In the genomic region with DNA sequence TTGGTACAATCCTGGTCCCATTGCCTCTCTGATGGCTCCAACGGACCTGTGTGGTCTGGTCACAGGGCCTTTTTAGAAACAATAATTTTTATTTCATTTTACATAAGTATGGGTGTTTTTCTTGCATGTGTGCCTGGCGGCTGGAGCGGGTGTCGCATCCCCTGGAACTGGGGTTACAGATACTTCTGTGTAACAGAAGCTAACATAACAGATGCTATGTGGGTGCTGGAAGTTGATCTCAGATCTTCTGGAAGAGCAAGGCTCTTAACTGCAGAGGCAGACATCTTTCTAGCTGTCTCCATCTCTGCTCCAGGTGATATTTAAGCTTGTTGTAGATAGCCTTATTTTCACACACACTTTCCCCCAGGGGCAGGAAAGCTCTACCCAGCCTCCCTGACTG, we compare ENCODE assay signal across 21 mouse cellular contexts. TPM values are rescaled to one million over a fixed set of nuclear protein-coding genes. Genes with fewer than 3 reads are reported as not detected.
DNase-seq lines count a peak whose midpoint lies in the region; ATAC-seq lines count a peak whose summit lies in the region.
"Had no signal": no experiment of that assay in that cellular context is flagged by ENCODE, and none has a peak within 500 bp of the region (broad histone marks: within the 10 kb centered on the region; RNA-seq: fewer than 3 reads in every experiment).

No protein-coding gene starts in this region.

- H3K27me3 ChIP-seq in hindbrain, embryonic 12.5 days: no peaks in the 10 kb centered on the region
- H3K27me3 ChIP-seq in hindbrain, embryonic 16.5 days (replicated peaks; ENCODE audit: control insufficient read depth, insufficient read depth, low read length): no peaks in the 10 kb centered on the region
- no peaks in the 10 kb centered on the region for H3K27me3 ChIP-seq in neural tube, embryonic 13.5 days
- no peaks in the 10 kb centered on the region for H3K27me3 ChIP-seq in midbrain, embryonic 15.5 days (replicated peaks)
- H3K27me3 ChIP-seq: forebrain, embryonic 15.5 days; heart, embryonic 15.5 days; intestine, embryonic 15.5 days; liver, embryonic 15.5 days; lung, embryonic 15.5 days had no signal

- no peaks in the 10 kb centered on the region for H3K36me3 ChIP-seq in hindbrain, embryonic 12.5 days
- H3K36me3 ChIP-seq in hindbrain, embryonic 16.5 days (ENCODE audit: control insufficient read depth, insufficient read depth, low read length): no peaks in the 10 kb centered on the region
- no peaks in the 10 kb centered on the region for H3K36me3 ChIP-seq in neural tube, embryonic 13.5 days
- H3K36me3 ChIP-seq in midbrain, embryonic 15.5 days (replicated peaks): no peaks in the 10 kb centered on the region
- H3K36me3 ChIP-seq: forebrain, embryonic 15.5 days; heart, embryonic 15.5 days; intestine, embryonic 15.5 days; limb, embryonic 10.5 days; liver, embryonic 15.5 days; lung, embryonic 15.5 days had no signal

- no peaks in the 10 kb centered on the region for H3K9me3 ChIP-seq in hindbrain, embryonic 12.5 days (replicated peaks)
- H3K9me3 ChIP-seq in hindbrain, embryonic 16.5 days (ENCODE audit: control insufficient read depth, low read length): no peaks in the 10 kb centered on the region
- H3K9me3 ChIP-seq in neural tube, embryonic 13.5 days: no peaks in the 10 kb centered on the region
- no peaks in the 10 kb centered on the region for H3K9me3 ChIP-seq in midbrain, embryonic 15.5 days
- H3K9me3 ChIP-seq: forebrain, embryonic 15.5 days; heart, embryonic 15.5 days; intestine, embryonic 15.5 days; limb, embryonic 10.5 days; liver, embryonic 15.5 days; lung, embryonic 15.5 days had no signal

- no peak overlapping the region for H3K4me2 ChIP-seq in hindbrain, embryonic 12.5 days (replicated peaks)
- H3K4me2 ChIP-seq in hindbrain, embryonic 16.5 days (ENCODE audit: low read length): no peak overlapping the region
- no peak overlapping the region for H3K4me2 ChIP-seq in neural tube, embryonic 13.5 days
- H3K4me2 ChIP-seq in midbrain, embryonic 15.5 days: no peak overlapping the region
- H3K4me2 ChIP-seq: forebrain, embryonic 15.5 days; heart, embryonic 15.5 days; intestine, embryonic 15.5 days; liver, embryonic 15.5 days; lung, embryonic 15.5 days had no signal

- 86% methylated on average over 4 of the region's 4 CpGs for WGBS in hindbrain, embryonic 12.5 days
- WGBS in hindbrain, embryonic 16.5 days: 84% methylated on average over 4 of the region's 4 CpGs
- WGBS in neural tube, embryonic 13.5 days: 80% methylated on average over 4 of the region's 4 CpGs
- 81% methylated on average over 4 of the region's 4 CpGs for WGBS in midbrain, embryonic 15.5 days

- ATAC-seq in hindbrain, embryonic 12.5 days (ENCODE audit: low FRiP score): no peak
- ATAC-seq in hindbrain, embryonic 16.5 days: no peak
- no peak for ATAC-seq in neural tube, embryonic 13.5 days (ENCODE audit: low read depth)
- no peak for ATAC-seq in midbrain, embryonic 15.5 days (replicated peaks)
- ATAC-seq: forebrain, embryonic 15.5 days; intestine, embryonic 15.5 days had no signal

- peaks cover 9% of the 10 kb centered on the region; the same call in 1 of the 2 replicates for H3K4me1 ChIP-seq in hindbrain, embryonic 12.5 days
- peaks cover 6% of the 10 kb centered on the region for H3K4me1 ChIP-seq in hindbrain, embryonic 16.5 days (ENCODE audit: control insufficient read depth, insufficient read depth, low read depth, low read length)
- peaks cover 10% of the 10 kb centered on the region for H3K4me1 ChIP-seq in neural tube, embryonic 13.5 days (replicated peaks)
- peaks cover 7% of the 10 kb centered on the region; the same call in 1 of the 2 replicates for H3K4me1 ChIP-seq in midbrain, embryonic 15.5 days
- H3K4me1 ChIP-seq: forebrain, embryonic 15.5 days; heart, embryonic 15.5 days; intestine, embryonic 15.5 days; liver, embryonic 15.5 days; lung, embryonic 15.5 days had no signal

- no peak overlapping the region; the same call in 1 of the 2 replicates for H3K9ac ChIP-seq in hindbrain, embryonic 12.5 days
- H3K9ac ChIP-seq in hindbrain, embryonic 16.5 days (ENCODE audit: low read depth, low read length): no peak overlapping the region
- no peak overlapping the region for H3K9ac ChIP-seq in neural tube, embryonic 13.5 days
- no peak overlapping the region for H3K9ac ChIP-seq in midbrain, embryonic 15.5 days
- H3K9ac ChIP-seq: forebrain, embryonic 15.5 days; heart, embryonic 15.5 days; intestine, embryonic 15.5 days; liver, embryonic 15.5 days; lung, embryonic 15.5 days had no signal

- no peak for DNase-seq in neural tube, embryonic 10.5 days (ENCODE audit: extremely low spot score, low spot score)
- DNase-seq in spleen, postnatal 10 days (ENCODE audit: low spot score in 2 of 2): no peak
- no peak for DNase-seq in cerebellum, postnatal 36 days
- DNase-seq: B cell, adult 2 months; cerebellum, adult 8-10 months; gastrocnemius, postnatal 36 days; heart, postnatal 4 days; kidney, adult 8-10 months; spleen, adult 18-20 months; thymus, postnatal 14 days had no signal

- no peak overlapping the region for H3K4me3 ChIP-seq in hindbrain, embryonic 12.5 days
- no peak overlapping the region for H3K4me3 ChIP-seq in hindbrain, embryonic 16.5 days (ENCODE audit: low read length)
- H3K4me3 ChIP-seq in neural tube, embryonic 13.5 days: no peak overlapping the region
- no peak overlapping the region for H3K4me3 ChIP-seq in midbrain, embryonic 15.5 days
- H3K4me3 ChIP-seq: forebrain, embryonic 15.5 days; heart, embryonic 15.5 days; intestine, embryonic 15.5 days; limb, embryonic 10.5 days; liver, embryonic 15.5 days; lung, embryonic 15.5 days; myocyte had no signal

- peak overlapping the region; percentile 40; the same call in 1 of the 2 replicates for H3K27ac ChIP-seq in hindbrain, embryonic 12.5 days
- H3K27ac ChIP-seq in hindbrain, embryonic 16.5 days (ENCODE audit: low read depth, low read length): no peak overlapping the region
- H3K27ac ChIP-seq in neural tube, embryonic 13.5 days (replicated peaks): peak overlapping the region; percentile 79
- H3K27ac ChIP-seq in midbrain, embryonic 15.5 days: peak overlapping the region; percentile 68
- H3K27ac ChIP-seq: forebrain, embryonic 15.5 days; heart, embryonic 15.5 days; intestine, embryonic 15.5 days; limb, embryonic 10.5 days; liver, embryonic 15.5 days; lung, embryonic 15.5 days had no signal

RNA-seq across cellular contexts. Expression of gene Glrx5, which starts 31.7 kb away (rescaled TPM):
- 149 and 157 TPM in 2 replicates for polyA plus RNA-seq in hindbrain, embryonic 12.5 days (2016; fragmentation: Nextera tagmentation; extraction: Ambion mirVana)
- polyA plus RNA-seq in hindbrain, embryonic 16.5 days (2015; fragmentation: Nextera tagmentation; extraction: Ambion mirVana): 168 and 179 TPM in 2 replicates
- polyA plus RNA-seq in neural tube, embryonic 13.5 days (2015; fragmentation: Nextera tagmentation; extraction: Ambion mirVana): 151 and 167 TPM in 2 replicates
- 143 and 144 TPM in 2 replicates for polyA plus RNA-seq in midbrain, embryonic 15.5 days (2015; fragmentation: Nextera tagmentation; extraction: Ambion mirVana)

RNA-seq across cellular contexts. Expression of gene Syne3, which starts 54.6 kb away (rescaled TPM):
- 0.21 and 0.47 TPM in 2 replicates for polyA plus RNA-seq in hindbrain, embryonic 12.5 days (2016; fragmentation: Nextera tagmentation; extraction: Ambion mirVana)
- 0.38 and 0.60 TPM in 2 replicates for polyA plus RNA-seq in hindbrain, embryonic 16.5 days (2015; fragmentation: Nextera tagmentation; extraction: Ambion mirVana)
- 0.28 and 0.32 TPM in 2 replicates for polyA plus RNA-seq in neural tube, embryonic 13.5 days (2015; fragmentation: Nextera tagmentation; extraction: Ambion mirVana)
- 0.40 and 0.49 TPM in 2 replicates for polyA plus RNA-seq in midbrain, embryonic 15.5 days (2015; fragmentation: Nextera tagmentation; extraction: Ambion mirVana)
